Mouse (Mus musculus) spleen, postnatal 0 days (tissue): ENCODE data around the gene Itgb6. TPM values are rescaled to one million over a fixed set of nuclear protein-coding genes. Genes with fewer than 3 reads are reported as not detected.

Experiments used
- polyA plus RNA-seq: library from polyadenylated mRNA; unstranded; fragments of >200 nt; fragmentation: Nextera tagmentation; extraction: Ambion mirVana; gene quantifications from 2 replicates; pipeline ENCODE4 v1.2.1, GENCODE M21; 2015

The Itgb6 gene
- polyA plus RNA-seq = 0.04 TPM in 1 of 2 replicates, not detected in the other

DNA sequence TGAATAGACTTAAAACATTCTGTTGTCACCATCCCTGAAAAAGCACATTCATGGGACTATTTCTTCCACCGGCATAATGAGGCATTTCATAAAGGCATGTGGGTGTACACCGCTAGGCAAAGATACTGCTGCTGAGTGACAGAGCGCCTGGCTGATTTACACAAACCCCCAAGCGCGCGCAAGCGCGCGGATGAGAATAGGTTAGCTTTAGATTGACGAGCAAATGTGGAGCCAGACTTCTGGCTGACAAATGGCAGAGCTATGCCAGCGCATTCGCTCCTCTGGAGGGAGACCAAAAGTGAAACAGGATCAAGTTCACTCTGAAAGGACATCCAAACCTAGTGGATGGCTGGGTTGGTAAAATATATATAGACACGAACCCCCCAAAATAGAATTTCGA is at the start of gene Itgb6:
Gene Itgb6 (minus strand): TSS at position 130 of the 400 bp plus-strand sequence.

DNA sequence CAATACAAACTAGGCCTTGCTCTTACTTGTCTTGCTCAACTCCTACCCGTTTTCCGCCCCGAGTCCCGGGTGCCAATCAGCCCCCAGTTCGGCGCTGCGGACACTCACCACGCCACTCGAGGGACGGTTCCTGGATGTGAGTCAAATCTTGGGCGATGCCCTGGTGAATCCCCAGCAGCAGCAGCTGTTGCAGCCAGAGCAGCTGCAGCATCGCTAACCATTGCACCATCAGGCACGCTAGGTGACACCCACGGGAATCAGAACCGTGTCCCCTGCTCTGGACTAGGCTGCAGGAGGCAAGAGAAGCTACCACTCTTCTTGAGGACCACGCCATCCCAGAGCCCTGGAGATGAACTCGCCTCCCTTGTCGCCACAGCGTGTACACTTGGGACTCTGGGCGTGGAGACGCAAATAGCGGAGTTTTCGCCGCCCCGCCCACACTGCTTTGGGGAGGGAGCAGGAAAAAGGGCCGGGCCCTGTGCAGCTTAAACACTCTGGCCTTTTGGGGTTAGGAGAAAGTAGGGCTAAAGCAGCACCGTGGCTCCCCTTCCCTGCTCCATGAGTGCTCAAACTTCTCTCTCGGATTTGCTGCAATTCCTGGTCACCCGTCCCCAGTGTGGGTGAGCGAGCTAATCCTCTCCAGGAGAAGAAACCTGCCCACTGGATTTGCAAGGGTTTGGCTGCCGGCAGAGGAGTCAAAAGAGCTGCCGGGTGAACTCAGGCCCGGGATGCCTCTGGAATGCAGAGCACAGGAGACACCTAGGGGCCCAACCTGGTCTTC is 169.4 kb downstream of the Itgb6 start, which contains the start of gene Pla2r1:
Gene Pla2r1 (minus strand): TSS at position 407 of the 781 bp plus-strand sequence.

Other genes starting within 250 kb of the Itgb6 start
- 0.46 and 1.1 TPM in 2 replicates for gene Pla2r1, start 169.3 kb downstream of the Itgb6 start, polyA plus RNA-seq
- 57.7 and 67.3 TPM in 2 replicates for gene Rbms1, start 240.5 kb upstream of the Itgb6 start, polyA plus RNA-seq